Mouse (Mus musculus) thymus, adult 2 months (tissue): ENCODE data around the gene Arhgef39. TPM values are rescaled to one million over a fixed set of nuclear protein-coding genes. Genes with fewer than 3 reads are reported as not detected.

Source experiments
- DNase-seq: peaks from one replicate; pipeline ENCODE4 v3.0.0; 2021
- H3K27ac ChIP-seq: fragments of 200-500 bp; 2 replicates; pipeline ENCODE4 v1.5.1; 2012; ENCODE audit warnings: low read length, control low read depth; ENCODE audit not compliant: control insufficient read depth, insufficient read depth
- H3K27me3 ChIP-seq: fragments of 200-500 bp; 2 replicates; pipeline ENCODE4 v1.6.1; 2012; ENCODE audit warnings: mild to moderate bottlenecking, low read length, moderate library complexity, mixed read lengths; ENCODE audit not compliant: control insufficient read depth, insufficient read depth
- H3K36me3 ChIP-seq: fragments of 200-500 bp; 2 replicates; pipeline ENCODE4 v1.6.1; 2012; ENCODE audit warnings: mild to moderate bottlenecking, low read length, moderate library complexity; ENCODE audit not compliant: control insufficient read depth, insufficient read depth
- H3K4me1 ChIP-seq: fragments of 200-500 bp; replicated peaks from 2 replicates; pipeline ENCODE4 v1.6.1; 2012; ENCODE audit warnings: low read length; ENCODE audit not compliant: control insufficient read depth, insufficient read depth
- H3K4me3 ChIP-seq: fragments of 200-500 bp; 2 replicates; pipeline ENCODE4 v1.5.1; 2012; ENCODE audit warnings: mild to moderate bottlenecking, low read length, control low read depth, moderate library complexity; ENCODE audit not compliant: control insufficient read depth, insufficient read depth
- CTCF ChIP-seq: fragments of 200-500 bp; IDR thresholded peaks from 2 replicates; pipeline ENCODE4 v1.5.1; 2012; ENCODE audit warnings: mild to moderate bottlenecking, control low read depth, low read length, moderate library complexity, borderline replicate concordance; ENCODE audit not compliant: control insufficient read depth, poor library complexity, insufficient read depth; ENCODE audit errors: extremely low read depth
- POLR2A ChIP-seq: fragments of 200-500 bp; IDR thresholded peaks from 2 replicates; pipeline ENCODE4 v1.6.1; 2012; ENCODE audit warnings: mild to moderate bottlenecking, low read length, control low read depth, moderate library complexity; ENCODE audit not compliant: control insufficient read depth, poor library complexity, insufficient read depth; ENCODE audit errors: extremely low read depth
- WGBS: fragments of 180-500 bp; shearing (Covaris S2); methylation state at CpG from one replicate; pipeline ENCODE4 v1.1.7; 2018; 5-methylcytosine and 5-hydroxymethylcytosine counted together
- polyA plus RNA-seq: library from polyadenylated mRNA; depleted of rRNA; stranded (reverse); fragments of >200 nt; gene quantifications from 2 replicates; pipeline ENCODE4 v1.2.3, GENCODE M21; 2012

Gene Arhgef39
- polyA plus RNA-seq, 1 experiment = 108 TPM

- Histone ChIP-seq H3K27ac (no peak overlapping the region), H3K4me1 (peaks cover 24% of the 10 kb centered on the region), H3K36me3 (no peaks in the 10 kb centered on the region), H3K4me3 (no peak overlapping the region), H3K27me3 (no peaks in the 10 kb centered on the region)
- WGBS = 91% methylated on average over 2 of the region's 2 CpGs
- no peak for DNase-seq
- TF ChIP-seq POLR2A (no peak), CTCF (no peak)
Observed at GRCm38 (mm10) chr4:43503041-43503440, 3.5 kb upstream of the Arhgef39 start.

- Histone ChIP-seq H3K27ac (no peak overlapping the region), H3K27me3 (no peaks in the 10 kb centered on the region), H3K4me3 (peak overlapping the region; percentile 76), H3K4me1 (peaks cover 32% of the 10 kb centered on the region), H3K36me3 (no peaks in the 10 kb centered on the region)
- DNase-seq = peak; percentile 74
- WGBS = 5% methylated on average over 8 of the region's 8 CpGs
- TF ChIP-seq POLR2A = no peak
- no peak for TF ChIP-seq CTCF
Observed at GRCm38 (mm10) chr4:43498983-43499382, 512 bp downstream of the Arhgef39 start.

GRCm38 (mm10) chr4:43497946-43498345 lies 1.5 kb downstream of the Arhgef39 start:
- TF ChIP-seq CTCF (no peak), POLR2A (no peak)
- no peaks in the 10 kb centered on the region for H3K27me3 ChIP-seq
- peaks cover 34% of the 10 kb centered on the region for H3K4me1 ChIP-seq
- no peak overlapping the region for H3K4me3 ChIP-seq
- H3K27ac ChIP-seq = no peak overlapping the region
- no peak for DNase-seq
- H3K36me3 ChIP-seq = no peaks in the 10 kb centered on the region
- 79% methylated on average over 4 of the region's 4 CpGs for WGBS

GRCm38 (mm10) chr4:43497405-43497804 lies 2.1 kb downstream of the Arhgef39 start:
- H3K27me3 ChIP-seq = no peaks in the 10 kb centered on the region
- no peaks in the 10 kb centered on the region for H3K36me3 ChIP-seq
- no peak overlapping the region for H3K4me3 ChIP-seq
- TF ChIP-seq CTCF = no peak
- TF ChIP-seq POLR2A = no peak
- 97% methylated on average over 8 of the region's 8 CpGs for WGBS
- DNase-seq = no peak
- H3K27ac ChIP-seq = no peak overlapping the region
- H3K4me1 ChIP-seq = peaks cover 34% of the 10 kb centered on the region

- TF ChIP-seq CTCF (no peak), POLR2A (no peak)
- WGBS = 94% methylated on average over 6 of the region's 6 CpGs
- no peak overlapping the region for H3K27ac ChIP-seq
Observed at GRCm38 (mm10) chr4:43496587-43496986, 2.9 kb downstream of the Arhgef39 start.

GRCm38 (mm10) chr4:43493846-43494240 lies 5.7 kb downstream of the Arhgef39 start:
- TF ChIP-seq CTCF = no peak
- no peak for TF ChIP-seq POLR2A
- Histone ChIP-seq H3K27ac (peak overlapping the region; percentile 91), H3K27me3 (no peaks in the 10 kb centered on the region), H3K4me3 (peak overlapping the region; percentile 95), H3K36me3 (no peaks in the 10 kb centered on the region), H3K4me1 (peaks cover 27% of the 10 kb centered on the region)
- DNase-seq = no peak
- WGBS = 1% methylated on average over 9 of the region's 9 CpGs

More at GRCm38 (mm10) chr4:43496587-43496986, 2.9 kb downstream of the Arhgef39 start:
- DNase-seq = no peak
- no peaks in the 10 kb centered on the region for H3K36me3 ChIP-seq
- H3K4me1 ChIP-seq = peaks cover 34% of the 10 kb centered on the region
- H3K27me3 ChIP-seq = no peaks in the 10 kb centered on the region
- no peak overlapping the region for H3K4me3 ChIP-seq

GRCm38 (mm10) chr4:43493186-43493845 lies 6.2 kb downstream of the Arhgef39 start:
- peak overlapping the region; percentile 95 for H3K4me3 ChIP-seq
- H3K27ac ChIP-seq = peak overlapping the region; percentile 91
- peak; percentile 98 for DNase-seq
- H3K36me3 ChIP-seq = no peaks in the 10 kb centered on the region
- 0% methylated on average over 47 of the region's 47 CpGs for WGBS
- H3K27me3 ChIP-seq = no peaks in the 10 kb centered on the region
- peaks cover 22% of the 10 kb centered on the region for H3K4me1 ChIP-seq
- TF ChIP-seq POLR2A (peak; percentile 86; the same call in 1 of the 2 replicates), CTCF (peak; percentile 70)
